Mouse (Mus musculus): Measurements from ENCODE around the gene Vezt. TPM values are rescaled to one million over a fixed set of nuclear protein-coding genes. Genes with fewer than 3 reads are reported as not detected.
A peak's percentile ranks its signal among the peaks of the same experiment; 100 is the strongest.

Gene Vezt
- total RNA-seq (2021), result 10 to 100 TPM; 74.9 to 82.3 TPM

GRCm38 (mm10) chr10:94035658-94036374 is at the start of gene Vezt, which contains the start of gene Fgd6:
TSS of gene Vezt (minus strand) at chr10:94035817.
TSS of gene Fgd6 (plus strand) at chr10:94036001.
- DNase-seq (ENCODE audit: low spot score in 2 of 2), result peak; percentile 98 to 99
- intact Hi-C loops (cut with DNase I), result loop anchor here (1.0 to 5.0 kb wide), 3 partner anchors 80 to 161 kb away; partner anchors contain the start of genes Ndufa12 and Nr2c1

- intact Hi-C loops (cut with DNase I), result no loop called here
- peak in 1 of 2 experiments; percentile 20 for DNase-seq (ENCODE audit: low spot score in 2 of 2)
These were observed 46.6 kb upstream of the Vezt start for GRCm38 (mm10) chr10:94082040-94082734.

GRCm38 (mm10) chr10:94080740-94081139 is 45.1 kb upstream of the Vezt start:
- no peak for DNase-seq (ENCODE audit: low spot score in 2 of 2)
- intact Hi-C loops (cut with DNase I), result no loop called here

GRCm38 (mm10) chr10:94076966-94077825 is 41.6 kb upstream of the Vezt start:
- intact Hi-C loops (cut with DNase I), result no loop called here

GRCm38 (mm10) chr10:94072916-94073465 is 37.4 kb upstream of the Vezt start:
- intact Hi-C loops (cut with DNase I), result no loop called here
- DNase-seq (ENCODE audit: low spot score in 2 of 2), result no peak

More at GRCm38 (mm10) chr10:94076966-94077825, 41.6 kb upstream of the Vezt start:
- no peak for DNase-seq (ENCODE audit: low spot score in 2 of 2)

GRCm38 (mm10) chr10:94072261-94072915 is 36.8 kb upstream of the Vezt start:
- no peak for DNase-seq (ENCODE audit: low spot score in 2 of 2)
- intact Hi-C loops (cut with DNase I), result no loop called here

GRCm38 (mm10) chr10:94071641-94072040 is 36.0 kb upstream of the Vezt start:
- DNase-seq (ENCODE audit: low spot score in 2 of 2), result no peak
- intact Hi-C loops (cut with DNase I), result no loop called here

- peak in 1 of 2 experiments; percentile 21 for DNase-seq (ENCODE audit: low spot score in 2 of 2)
- intact Hi-C loops (cut with DNase I), result no loop called here
These were observed 33.1 kb upstream of the Vezt start for GRCm38 (mm10) chr10:94068701-94069100.

- intact Hi-C loops (cut with DNase I), result no loop called here
- no peak for DNase-seq (ENCODE audit: low spot score in 2 of 2)
These were observed 31.3 kb upstream of the Vezt start for GRCm38 (mm10) chr10:94066896-94067295.

GRCm38 (mm10) chr10:94062357-94062756 is 26.7 kb upstream of the Vezt start:
- DNase-seq (ENCODE audit: low spot score in 2 of 2), result no peak
- intact Hi-C loops (cut with DNase I), result no loop called here

GRCm38 (mm10) chr10:94060190-94060589 is 24.6 kb upstream of the Vezt start:
- intact Hi-C loops (cut with DNase I), result no loop called here
- no peak for DNase-seq (ENCODE audit: low spot score in 2 of 2)

GRCm38 (mm10) chr10:94059618-94060055 is 24.0 kb upstream of the Vezt start:
- intact Hi-C loops (cut with DNase I), result no loop called here
- no peak for DNase-seq (ENCODE audit: low spot score in 2 of 2)

GRCm38 (mm10) chr10:94056487-94056886 is 20.9 kb upstream of the Vezt start:
- intact Hi-C loops (cut with DNase I), result no loop called here
- no peak for DNase-seq (ENCODE audit: low spot score in 2 of 2)

GRCm38 (mm10) chr10:94050736-94051135 is 15.1 kb upstream of the Vezt start:
- no peak for DNase-seq (ENCODE audit: low spot score in 2 of 2)
- intact Hi-C loops (cut with DNase I), result no loop called here

- intact Hi-C loops (cut with DNase I), result no loop called here
- DNase-seq (ENCODE audit: low spot score in 2 of 2), result no peak
These were observed 13.5 kb upstream of the Vezt start for GRCm38 (mm10) chr10:94049121-94049520.

- DNase-seq (ENCODE audit: low spot score in 2 of 2), result no peak
- intact Hi-C loops (cut with DNase I), result no loop called here
These were observed 12.4 kb upstream of the Vezt start for GRCm38 (mm10) chr10:94047845-94048559.

- no peak for DNase-seq (ENCODE audit: low spot score in 2 of 2)
- intact Hi-C loops (cut with DNase I), result no loop called here
These were observed 11.4 kb upstream of the Vezt start for GRCm38 (mm10) chr10:94047024-94047423.

GRCm38 (mm10) chr10:94045301-94045700 is 9.7 kb upstream of the Vezt start:
- intact Hi-C loops (cut with DNase I), result no loop called here
- no peak for DNase-seq (ENCODE audit: low spot score in 2 of 2)

GRCm38 (mm10) chr10:94043908-94044307 is 8.3 kb upstream of the Vezt start:
- intact Hi-C loops (cut with DNase I), result no loop called here

More at GRCm38 (mm10) chr10:94043908-94044307, 8.3 kb upstream of the Vezt start:
- DNase-seq (ENCODE audit: low spot score in 2 of 2), result no peak
